Mouse (Mus musculus) ES-Bruce4 (cell line): Measurements from ENCODE around the gene Kpna4. TPM values are rescaled to one million over a fixed set of nuclear protein-coding genes. Genes with fewer than 3 reads are reported as not detected.

ENCODE experiments used
- H3K27ac ChIP-seq: 2 replicates; pipeline ENCODE4 v1.5.1; 2012; ENCODE audit warnings: low read length, inconsistent platforms; ENCODE audit not compliant: insufficient read depth
- H3K27me3 ChIP-seq: 2 replicates; pipeline ENCODE4 v1.6.1; 2012; ENCODE audit warnings: mild to moderate bottlenecking, low read length, inconsistent platforms; ENCODE audit not compliant: control insufficient read depth, poor library complexity, insufficient read depth, severe bottlenecking
- H3K36me3 ChIP-seq: 2 replicates; pipeline ENCODE4 v1.6.1; 2012; ENCODE audit warnings: inconsistent platforms, mild to moderate bottlenecking, low read length, moderate library complexity; ENCODE audit not compliant: control insufficient read depth, poor library complexity, insufficient read depth, severe bottlenecking
- H3K4me1 ChIP-seq: one replicate; pipeline ENCODE4 v1.8.1; 2011; ENCODE audit warnings: low read length; ENCODE audit not compliant: control insufficient read depth, insufficient read depth
- H3K4me3 ChIP-seq: 2 replicates; pipeline ENCODE4 v1.5.1; 2011; ENCODE audit warnings: low read depth, mild to moderate bottlenecking, low read length
- H3K9ac ChIP-seq: 2 replicates; pipeline ENCODE4 v1.6.1; 2012; ENCODE audit warnings: low read depth, mild to moderate bottlenecking, inconsistent platforms; ENCODE audit not compliant: poor library complexity, severe bottlenecking
- H3K9me3 ChIP-seq: replicated peaks from 2 replicates; pipeline ENCODE4 v1.6.1; 2012; ENCODE audit warnings: mild to moderate bottlenecking, low read length, inconsistent platforms; ENCODE audit not compliant: control insufficient read depth, poor library complexity, insufficient read depth, severe bottlenecking
- CTCF ChIP-seq: IDR thresholded peaks from one replicate; pipeline ENCODE4 v1.8.1; 2011; ENCODE audit warnings: low read depth, low read length
- EP300 ChIP-seq: IDR thresholded peaks from 2 replicates; pipeline ENCODE4 v1.6.1; 2011; ENCODE audit warnings: low read depth, low read length; ENCODE audit not compliant: insufficient read depth
- POLR2A ChIP-seq: IDR thresholded peaks from one replicate; pipeline ENCODE4 v1.8.1; 2011; ENCODE audit warnings: low read length; ENCODE audit not compliant: insufficient read depth
- polyA plus RNA-seq: library from polyadenylated mRNA; stranded (reverse); fragments of >200 nt; gene quantifications from 2 replicates; pipeline ENCODE4 v1.2.4, GENCODE M21; 2011; ENCODE audit warnings: low read depth; ENCODE audit not compliant: missing spikeins, insufficient read depth, insufficient read length

The Kpna4 gene
- polyA plus RNA-seq, 1 experiment = 85.0 TPM

GRCm38 (mm10) chr3:69160429-69160828, 33.5 kb upstream of the Kpna4 start:
- H3K36me3 ChIP-seq = no peaks in the 10 kb centered on the region
- no peak overlapping the region for H3K9ac ChIP-seq
- no peaks in the 10 kb centered on the region for H3K9me3 ChIP-seq
- no peaks in the 10 kb centered on the region for H3K4me1 ChIP-seq
- no peaks in the 10 kb centered on the region for H3K27me3 ChIP-seq
- TF ChIP-seq CTCF (no peak), EP300 (no peak), POLR2A (no peak)
- no peak overlapping the region for H3K4me3 ChIP-seq
- H3K27ac ChIP-seq = no peak overlapping the region

DNA sequence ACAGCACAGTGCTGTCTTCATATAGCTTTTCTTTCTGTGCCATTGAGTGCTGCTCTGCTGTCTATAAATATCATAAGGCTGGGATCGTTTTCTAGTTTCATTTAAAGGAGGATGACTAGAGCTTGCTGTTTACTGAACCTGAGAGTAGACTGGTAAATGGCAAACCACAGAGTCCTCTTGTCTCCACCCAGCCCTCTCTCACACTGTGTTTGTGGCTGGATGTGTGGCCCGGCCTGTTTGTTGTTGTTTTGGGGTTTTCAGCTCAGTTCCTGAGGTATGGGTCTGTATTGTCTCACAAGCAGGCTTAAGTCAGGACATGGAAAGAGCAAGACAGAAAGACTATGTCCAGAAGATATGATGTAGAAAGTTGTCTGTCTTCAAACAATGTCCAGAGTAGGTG, 32.6 kb upstream of the Kpna4 start:
- no peak overlapping the region for H3K9ac ChIP-seq
- no peaks in the 10 kb centered on the region for H3K9me3 ChIP-seq
- TF ChIP-seq EP300 (no peak), CTCF (no peak), POLR2A (no peak)
- H3K27me3 ChIP-seq = no peaks in the 10 kb centered on the region
- no peak overlapping the region for H3K27ac ChIP-seq
- H3K4me3 ChIP-seq = no peak overlapping the region
- H3K36me3 ChIP-seq = no peaks in the 10 kb centered on the region
- no peaks in the 10 kb centered on the region for H3K4me1 ChIP-seq

GRCm38 (mm10) chr3:69157886-69158285, 31.0 kb upstream of the Kpna4 start:
- Histone ChIP-seq H3K27me3 (no peaks in the 10 kb centered on the region), H3K4me3 (no peak overlapping the region), H3K36me3 (no peaks in the 10 kb centered on the region), H3K9me3 (no peaks in the 10 kb centered on the region), H3K4me1 (no peaks in the 10 kb centered on the region), H3K9ac (no peak overlapping the region), H3K27ac (no peak overlapping the region)
- no peak for TF ChIP-seq CTCF
- TF ChIP-seq POLR2A = no peak
- no peak for TF ChIP-seq EP300

DNA sequence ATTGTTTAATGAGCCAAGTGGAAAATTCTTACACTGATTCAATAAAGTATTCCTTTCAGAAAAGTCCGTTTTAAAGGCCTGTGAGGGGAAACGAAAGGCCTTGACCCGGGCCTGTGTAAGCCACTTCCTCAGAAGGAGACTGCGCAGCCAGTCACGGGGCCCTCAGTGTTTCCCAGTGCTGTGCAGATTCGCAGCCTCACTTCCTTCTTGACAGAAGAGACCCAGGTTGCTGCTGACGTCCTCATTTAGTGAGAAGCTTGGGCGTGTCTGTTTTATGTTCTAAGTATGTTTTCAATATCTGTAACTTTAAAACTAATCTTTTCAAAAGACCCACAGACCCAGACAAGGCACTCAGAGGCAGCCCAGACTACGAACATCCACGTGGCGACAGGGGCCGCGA, 29.6 kb upstream of the Kpna4 start:
- H3K9ac ChIP-seq = no peak overlapping the region
- no peak overlapping the region for H3K4me3 ChIP-seq
- H3K27me3 ChIP-seq = no peaks in the 10 kb centered on the region
- no peak overlapping the region for H3K27ac ChIP-seq
- TF ChIP-seq EP300 = no peak
- TF ChIP-seq CTCF = no peak
- TF ChIP-seq POLR2A = no peak
- H3K9me3 ChIP-seq = no peaks in the 10 kb centered on the region
- H3K36me3 ChIP-seq = no peaks in the 10 kb centered on the region
- no peaks in the 10 kb centered on the region for H3K4me1 ChIP-seq

GRCm38 (mm10) chr3:69154691-69155090, 27.8 kb upstream of the Kpna4 start:
- no peaks in the 10 kb centered on the region for H3K9me3 ChIP-seq
- no peak overlapping the region for H3K9ac ChIP-seq
- no peak overlapping the region for H3K27ac ChIP-seq
- no peaks in the 10 kb centered on the region for H3K36me3 ChIP-seq
- no peak for TF ChIP-seq POLR2A
- TF ChIP-seq CTCF = no peak
- no peak for TF ChIP-seq EP300
- no peaks in the 10 kb centered on the region for H3K27me3 ChIP-seq
- no peaks in the 10 kb centered on the region for H3K4me1 ChIP-seq
- H3K4me3 ChIP-seq = no peak overlapping the region

DNA sequence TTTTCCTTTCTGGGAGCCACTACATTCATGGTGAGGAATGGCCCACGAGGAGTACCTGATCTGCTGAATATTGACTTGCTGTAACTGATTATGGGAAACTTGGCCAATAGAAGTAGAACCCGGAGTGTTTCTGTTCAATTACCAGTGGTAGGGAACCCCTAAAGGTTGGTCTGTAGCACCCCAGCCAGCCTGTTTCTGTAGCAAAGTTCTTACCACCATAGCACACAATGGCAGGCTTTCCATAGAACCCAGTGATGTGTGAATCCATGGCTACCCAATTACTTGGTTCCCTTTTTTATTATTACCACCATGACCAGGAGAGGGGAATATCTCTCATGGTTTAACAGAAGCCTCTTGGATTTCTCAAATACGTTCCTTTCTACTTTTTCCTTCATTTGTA, 24.0 kb upstream of the Kpna4 start:
- TF ChIP-seq POLR2A (no peak), EP300 (no peak), CTCF (no peak)
- Histone ChIP-seq H3K36me3 (no peaks in the 10 kb centered on the region), H3K9me3 (no peaks in the 10 kb centered on the region), H3K27me3 (peaks cover 2% of the 10 kb centered on the region; the same call in 1 of the 2 replicates), H3K4me3 (no peak overlapping the region), H3K9ac (no peak overlapping the region), H3K4me1 (no peaks in the 10 kb centered on the region), H3K27ac (no peak overlapping the region)
